Mouse (Mus musculus) olfactory bulb, adult 2 months (tissue): ENCODE data around the gene AL732309.1.

Experiments used
- CTCF ChIP-seq: fragments of 200-500 bp; IDR thresholded peaks from 2 replicates; pipeline ENCODE4 v1.5.1; 2012; ENCODE audit warnings: low read depth, mild to moderate bottlenecking, low read length, moderate library complexity; ENCODE audit not compliant: insufficient read depth
- POLR2A ChIP-seq: fragments of 200-500 bp; IDR thresholded peaks from 2 replicates; pipeline ENCODE4 v1.6.1; 2012; ENCODE audit warnings: mild to moderate bottlenecking, low read depth, low read length, moderate library complexity; ENCODE audit not compliant: insufficient read depth

- TF ChIP-seq POLR2A: no peak
- no peak for TF ChIP-seq CTCF
These were observed 13.2 kb downstream of the AL732309.1 start for GRCm38 (mm10) chr2:25233421-25233820.
